Mouse (Mus musculus): ENCODE measurements around the gene Plekha4.
A peak's percentile ranks its signal among the peaks of the same experiment; 100 is the strongest.
"Not testable (repeated sequence)": the region's sequence is repeated elsewhere in the genome, so short reads cannot be mapped to it uniquely, and the experiment has no call there.

Plekha4 gene

DNA sequence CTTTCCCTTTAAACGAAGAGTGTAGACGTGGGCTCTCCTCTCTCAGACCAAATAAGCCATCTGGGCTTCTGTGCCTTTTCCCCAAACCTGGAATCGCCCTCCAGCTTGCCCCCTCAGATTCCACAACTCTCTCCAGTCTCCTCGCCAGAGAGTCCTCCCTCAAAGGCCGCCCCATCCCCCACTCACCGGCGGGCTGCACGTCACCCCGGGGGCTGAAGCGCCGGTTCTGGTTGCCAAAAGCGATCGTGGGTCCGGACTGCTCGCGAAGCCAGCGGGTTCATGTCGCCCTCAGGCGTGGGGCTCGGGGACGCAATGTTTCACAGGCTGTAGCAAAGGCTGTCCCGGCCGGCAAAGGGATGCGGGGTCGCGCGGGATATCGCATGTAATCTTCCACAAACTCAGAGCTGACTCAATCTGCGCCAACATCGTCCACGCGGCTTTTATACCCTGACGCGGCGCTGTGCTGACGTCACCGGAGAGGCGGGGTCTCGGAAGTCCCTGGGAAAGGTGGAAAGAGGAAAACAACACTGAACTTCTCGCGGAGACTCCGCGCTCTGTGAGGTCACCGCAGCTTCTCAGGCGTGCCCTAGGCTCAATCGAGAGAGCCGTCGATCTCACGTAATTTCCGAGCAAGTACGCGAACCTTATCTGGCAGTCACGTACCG lies at the start of gene Plekha4, which contains the start of gene Ppp1r15a:
Plekha4 (plus strand) TSS at position 522 of the 665 bp plus-strand sequence.
Ppp1r15a (minus strand) TSS at position 460 of the 665 bp plus-strand sequence.
- DNase-seq, result peak; percentile 97 to 98

DNA sequence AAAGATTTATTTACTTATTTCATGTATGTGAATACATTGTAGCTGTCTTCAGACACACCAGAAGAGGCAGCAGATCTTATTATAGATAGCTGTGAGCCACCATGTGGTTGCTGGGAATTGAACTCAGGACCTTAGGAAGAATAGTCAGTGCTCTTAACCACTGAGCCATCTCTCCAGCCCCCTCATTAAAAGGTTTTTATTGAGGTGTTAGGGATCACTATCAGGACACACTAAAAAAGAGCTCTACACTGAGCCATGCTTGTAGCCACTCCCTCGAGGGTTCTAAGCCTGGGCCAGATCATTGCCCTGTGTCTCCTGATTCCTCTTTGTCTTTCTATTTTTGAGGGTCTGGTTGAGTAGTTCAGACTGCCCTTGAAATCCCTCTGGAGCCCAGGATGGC lies 49.7 kb upstream of the Plekha4 start:
- no peak for DNase-seq

DNA sequence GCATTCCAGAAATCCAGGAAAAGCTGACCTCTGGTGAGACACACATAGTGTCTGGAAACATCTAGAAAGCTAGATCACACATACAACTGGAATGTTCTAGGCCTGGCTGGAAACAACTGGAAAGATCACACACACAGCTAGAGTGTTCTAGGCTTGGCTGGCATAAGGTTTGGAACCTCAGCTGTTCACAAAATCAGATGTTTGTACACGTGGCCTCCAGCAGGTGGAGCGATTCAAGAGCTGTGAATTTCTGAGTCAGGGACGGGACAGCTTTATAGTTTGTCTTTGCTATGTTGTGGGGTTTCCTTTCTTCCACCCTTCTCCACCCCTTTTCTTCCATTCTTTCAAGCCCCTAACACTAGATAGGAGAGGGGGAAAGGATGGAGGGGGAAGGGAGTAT lies 49.1 kb upstream of the Plekha4 start:
- peak; percentile 79 to 80 for DNase-seq

DNA sequence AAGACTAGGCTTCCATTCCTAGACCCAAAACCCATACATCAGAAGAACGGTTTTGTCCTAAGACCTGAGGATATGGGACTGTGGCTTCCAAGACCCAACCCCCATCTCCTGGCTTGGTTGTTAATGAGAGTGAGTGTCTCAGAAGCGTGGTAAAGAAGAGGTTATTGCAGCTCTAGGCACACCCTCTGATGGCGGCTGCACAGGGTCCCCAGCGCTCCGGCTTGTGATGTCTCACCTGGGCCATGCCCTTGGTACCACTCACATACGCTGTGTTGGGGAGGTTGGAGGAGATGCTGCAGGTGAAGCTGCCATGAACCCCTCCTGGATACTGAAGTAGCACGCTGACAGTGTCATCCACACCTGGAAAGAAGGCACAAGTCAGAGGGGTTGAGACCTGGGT lies 47.4 kb upstream of the Plekha4 start:
- DNase-seq, result no peak

DNA sequence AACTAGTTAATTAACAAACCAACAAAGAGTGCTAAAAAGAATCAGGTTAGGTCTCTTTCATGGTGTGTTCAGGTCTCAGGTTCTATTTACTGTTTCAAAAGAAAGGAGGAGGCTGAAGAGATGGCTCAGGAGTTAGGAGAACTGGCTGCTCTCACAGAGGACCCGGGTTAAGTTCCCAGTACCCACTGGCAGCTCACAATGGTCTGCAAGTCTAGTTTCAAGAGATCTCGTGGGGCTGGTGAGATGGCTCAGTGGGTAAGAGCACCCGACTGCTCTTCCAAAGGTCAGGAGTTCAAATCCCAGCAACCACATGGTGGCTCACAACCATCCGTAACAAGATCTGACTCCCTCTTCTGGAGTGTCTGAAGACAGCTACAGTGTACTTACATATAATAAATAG lies 45.8 kb upstream of the Plekha4 start:
- DNase-seq, result not testable (repeated sequence)

DNA sequence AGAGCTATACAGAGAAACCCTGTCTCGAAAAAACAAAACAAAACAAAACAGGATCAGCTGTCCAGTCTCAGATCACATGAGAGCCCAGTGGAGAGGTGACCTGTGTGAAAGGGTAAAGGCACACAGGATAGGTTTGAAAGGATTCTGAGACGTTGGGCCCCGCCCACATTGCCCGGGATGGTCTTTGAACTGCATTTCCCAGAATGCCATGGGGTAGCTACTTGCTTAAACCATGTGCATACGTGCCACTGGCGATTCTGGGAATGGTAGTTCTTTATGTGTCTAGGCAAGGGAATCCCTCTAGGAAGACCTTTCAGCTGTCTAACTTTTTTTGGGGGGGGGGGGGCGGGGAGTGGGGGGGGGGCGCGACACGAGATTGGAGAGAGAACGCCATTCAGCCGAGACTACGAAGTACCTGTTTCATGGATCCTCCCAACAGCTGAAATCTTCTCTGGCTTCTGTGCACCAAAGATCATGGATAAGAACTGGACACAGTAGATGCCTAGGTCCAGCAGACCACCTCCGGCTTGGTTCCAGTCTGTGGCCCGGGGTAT lies 44.7 kb upstream of the Plekha4 start, which contains the start of gene Tulp2:
Tulp2 (plus strand) TSS at position 504 of the 554 bp plus-strand sequence.
- DNase-seq, result peak; percentile 79

DNA sequence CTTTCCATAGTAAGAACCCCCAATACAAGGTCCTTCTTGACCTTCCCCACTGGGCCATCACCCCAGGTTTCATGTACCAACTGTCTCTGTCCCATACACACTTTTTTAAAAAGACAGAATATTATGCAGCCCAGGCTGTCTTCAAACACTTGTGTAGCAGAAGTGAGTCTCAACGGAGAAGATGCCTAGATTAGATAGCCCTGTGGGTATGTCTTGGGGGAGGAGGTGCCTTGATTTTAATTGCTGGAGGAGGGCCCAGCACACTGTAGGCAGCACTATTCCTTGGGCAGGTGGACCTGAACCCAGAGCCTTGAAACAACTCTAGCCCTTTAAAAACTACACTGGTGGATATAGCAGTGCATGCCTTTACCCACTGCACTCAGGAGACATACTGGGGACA lies 44.0 kb upstream of the Plekha4 start:
- DNase-seq, result no peak

DNA sequence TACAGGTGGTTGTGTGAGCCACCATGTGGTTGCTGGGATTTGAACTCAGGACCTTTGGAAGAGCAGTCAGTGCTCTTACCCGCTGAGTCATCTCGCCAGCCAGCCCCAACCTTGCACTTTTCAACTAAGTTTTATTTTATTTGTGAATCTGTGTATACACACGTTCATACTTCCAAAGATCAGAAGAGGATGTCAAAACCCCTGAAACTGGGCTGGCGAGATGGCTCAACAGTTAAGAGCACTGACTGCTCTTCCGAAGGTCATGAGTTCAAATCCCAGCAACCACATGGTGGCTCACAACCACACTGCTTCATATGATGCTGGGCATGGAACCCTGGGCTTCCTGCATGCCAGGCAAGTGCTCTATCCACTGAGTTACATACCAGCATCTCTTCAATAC lies 41.1 kb upstream of the Plekha4 start:
- DNase-seq, result not testable (repeated sequence)

DNA sequence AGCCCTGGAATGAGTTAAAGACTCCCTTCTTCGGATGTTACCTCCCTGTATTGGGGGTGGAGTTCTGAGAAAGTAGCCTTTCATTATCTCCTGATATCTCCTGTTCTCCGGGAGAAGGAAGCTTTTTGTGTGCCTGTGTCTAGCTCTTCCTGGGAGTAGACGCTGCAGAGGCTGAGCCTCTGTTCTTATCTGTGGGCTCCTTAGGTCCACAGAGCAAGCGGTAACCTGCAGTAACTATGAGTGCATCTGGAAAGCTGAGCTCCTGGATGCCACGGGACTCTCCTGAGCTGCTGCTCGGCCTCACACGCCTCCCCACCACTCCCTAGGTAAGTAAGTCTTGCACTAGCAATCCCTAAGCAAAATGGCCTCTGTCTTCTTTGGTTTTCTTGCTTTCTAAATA lies 40.0 kb upstream of the Plekha4 start:
- DNase-seq, result no peak

DNA sequence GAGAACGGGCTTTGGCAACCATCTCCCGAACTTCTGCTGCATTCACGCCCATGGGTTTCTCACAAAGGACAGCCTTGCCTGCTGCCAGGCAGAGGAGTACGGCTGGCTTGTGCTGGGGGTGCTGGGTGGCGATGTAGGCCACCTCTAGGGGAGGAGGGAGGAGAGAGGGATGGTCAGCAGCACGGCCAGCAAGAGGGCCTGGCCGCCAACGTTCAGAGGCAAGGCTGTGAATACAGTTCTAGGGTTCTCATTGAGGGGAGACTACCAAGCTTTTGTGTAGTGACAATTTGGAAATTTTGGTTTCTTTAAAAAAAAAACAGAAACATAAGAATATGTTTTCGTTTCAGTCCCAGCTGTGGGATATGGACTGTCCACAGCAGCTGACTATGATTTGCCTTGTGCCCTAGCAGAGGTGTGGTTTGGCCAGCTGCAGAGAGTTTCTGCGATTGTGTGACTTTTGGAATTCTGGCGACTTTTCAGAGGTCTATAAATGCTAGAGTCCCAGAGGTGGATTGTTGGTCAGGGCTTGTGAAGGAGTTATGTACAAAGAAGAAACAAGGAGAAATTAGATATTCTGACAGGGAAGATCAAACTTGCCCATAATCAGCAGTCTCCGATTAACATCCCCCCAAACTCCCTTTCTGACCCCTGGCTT lies 39.2 kb upstream of the Plekha4 start, which contains the start of gene Gm45808:
Gm45808 (minus strand) TSS at position 51 of the 655 bp plus-strand sequence.
- DNase-seq, result no peak

DNA sequence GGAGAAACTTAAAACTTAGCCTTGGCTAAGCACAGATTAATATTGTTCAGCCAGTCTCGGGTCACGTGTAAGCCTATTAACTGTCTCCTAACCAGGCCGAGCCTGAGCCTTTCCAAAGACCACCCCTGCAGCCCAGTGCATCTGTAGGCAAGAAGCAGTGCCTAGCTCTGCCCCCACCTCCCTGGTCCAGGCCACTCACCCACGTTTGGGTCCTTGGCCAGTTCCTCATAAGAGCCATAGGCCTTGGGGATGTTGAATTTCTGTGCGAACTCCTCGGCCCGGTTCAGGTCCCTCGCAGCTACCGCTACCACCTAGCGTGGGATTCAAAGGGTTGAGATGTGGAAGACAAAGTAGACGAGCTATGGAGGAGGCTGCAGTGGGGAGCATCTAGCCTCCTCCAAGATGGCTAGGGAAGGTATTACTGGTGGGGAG lies 38.3 kb upstream of the Plekha4 start:
- peak in 1 of 2 experiments; percentile 30 for DNase-seq

DNA sequence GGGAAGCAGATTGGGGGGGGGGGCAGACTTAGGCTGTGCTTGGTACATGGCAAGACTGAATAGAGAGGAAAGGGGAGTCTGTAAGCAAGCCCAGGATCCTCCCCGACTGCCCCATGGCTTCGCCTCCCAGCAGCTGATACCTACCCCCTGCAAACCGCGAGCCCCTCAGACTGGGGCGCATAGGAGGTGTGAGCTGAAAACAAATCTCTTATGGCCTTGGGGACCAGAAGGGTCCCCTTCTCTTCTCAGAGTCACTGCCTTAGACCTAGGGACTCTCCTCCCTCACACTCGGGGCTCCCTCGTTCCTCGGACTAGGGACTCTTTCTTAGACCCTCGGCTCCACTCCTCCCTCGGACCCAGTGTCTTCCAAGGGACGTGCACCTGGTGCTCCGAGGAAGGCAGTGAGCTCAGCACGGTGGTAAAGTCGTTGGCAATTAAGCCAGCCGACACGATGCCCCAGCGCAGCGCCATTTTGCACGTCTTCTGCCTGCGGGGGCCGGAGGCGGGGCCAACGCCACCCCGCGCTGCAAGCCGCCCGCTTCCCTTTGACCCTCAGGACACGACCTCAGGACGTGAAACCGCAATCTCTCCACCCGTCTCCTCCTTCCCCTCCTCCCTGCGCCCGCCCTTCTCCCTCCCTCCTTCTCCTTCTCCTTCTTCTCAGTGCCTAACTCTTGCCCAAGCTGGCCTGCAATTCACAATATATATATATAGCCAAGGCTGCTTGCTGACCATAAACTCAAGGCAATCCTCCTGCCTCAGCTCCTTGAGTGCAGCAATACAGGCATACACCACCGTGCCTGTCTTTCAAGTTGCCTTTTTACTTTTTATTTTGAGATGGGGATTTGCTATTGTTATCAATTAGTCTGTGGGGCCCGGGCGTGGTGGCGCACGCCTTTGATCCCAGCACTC lies 37.6 kb upstream of the Plekha4 start, which contains the start of gene Dhdh:
Dhdh (minus strand) TSS at position 513 of the 912 bp plus-strand sequence.
- DNase-seq, result peak; percentile 70 to 73

DNA sequence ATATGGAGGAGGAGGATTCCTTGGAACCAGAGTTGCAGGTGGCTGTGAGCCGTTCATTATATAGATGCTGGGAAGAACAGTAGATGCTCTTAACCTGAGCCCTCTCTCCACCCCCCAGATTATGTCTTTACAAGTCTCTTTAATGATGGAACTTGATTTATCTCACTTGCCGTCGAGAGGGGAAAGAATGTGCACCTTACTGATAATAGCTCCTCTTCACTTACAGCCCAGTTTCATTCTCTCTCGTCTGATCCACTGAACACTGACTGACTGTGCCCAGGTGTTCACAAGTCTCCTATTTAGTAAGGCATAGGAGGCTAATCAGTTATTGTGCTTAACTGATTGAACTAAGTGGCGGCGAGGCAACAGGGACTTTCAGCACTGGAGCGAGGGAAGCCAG lies 36.6 kb upstream of the Plekha4 start:
- no peak for DNase-seq

DNA sequence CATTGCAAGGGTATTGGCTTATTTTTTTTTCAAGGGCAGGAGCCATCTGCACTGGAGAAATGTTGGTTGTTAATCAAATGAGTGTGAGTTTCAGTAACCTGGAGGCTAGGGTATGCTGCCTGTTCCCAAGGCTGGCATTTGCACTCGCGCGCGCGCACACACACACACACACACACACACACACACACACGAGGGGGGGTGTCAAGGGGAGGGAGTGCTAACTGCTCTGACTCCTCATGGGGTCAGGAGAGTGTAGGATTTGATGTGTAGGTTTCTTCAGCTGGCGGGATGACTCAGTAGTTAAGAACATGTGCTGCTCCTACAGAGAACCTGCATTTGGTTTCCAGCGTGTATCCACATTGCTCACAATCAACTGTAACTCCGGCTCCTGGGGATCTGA lies 35.3 kb upstream of the Plekha4 start:
- DNase-seq, result no peak

DNA sequence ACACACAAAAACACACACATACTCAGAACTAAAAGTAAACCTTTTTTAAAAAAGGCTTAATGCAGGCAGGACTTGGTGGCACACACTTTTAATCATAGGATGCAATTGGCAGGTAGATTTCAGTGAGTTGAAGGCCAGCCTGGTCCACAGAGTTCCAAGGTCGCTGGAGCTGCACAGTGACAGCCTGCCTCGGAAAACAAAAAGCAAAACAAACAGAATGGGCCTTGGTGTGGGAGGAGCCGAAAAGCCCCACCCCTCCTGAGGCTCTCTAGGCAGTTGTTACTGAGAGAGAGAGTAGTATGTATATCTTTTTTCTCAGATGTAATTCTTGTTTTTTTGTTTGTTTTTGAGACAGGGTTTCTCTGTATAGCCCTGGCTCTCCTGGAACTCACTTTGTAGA lies 34.9 kb upstream of the Plekha4 start:
- peak in 1 of 2 experiments; percentile 30 for DNase-seq

DNA sequence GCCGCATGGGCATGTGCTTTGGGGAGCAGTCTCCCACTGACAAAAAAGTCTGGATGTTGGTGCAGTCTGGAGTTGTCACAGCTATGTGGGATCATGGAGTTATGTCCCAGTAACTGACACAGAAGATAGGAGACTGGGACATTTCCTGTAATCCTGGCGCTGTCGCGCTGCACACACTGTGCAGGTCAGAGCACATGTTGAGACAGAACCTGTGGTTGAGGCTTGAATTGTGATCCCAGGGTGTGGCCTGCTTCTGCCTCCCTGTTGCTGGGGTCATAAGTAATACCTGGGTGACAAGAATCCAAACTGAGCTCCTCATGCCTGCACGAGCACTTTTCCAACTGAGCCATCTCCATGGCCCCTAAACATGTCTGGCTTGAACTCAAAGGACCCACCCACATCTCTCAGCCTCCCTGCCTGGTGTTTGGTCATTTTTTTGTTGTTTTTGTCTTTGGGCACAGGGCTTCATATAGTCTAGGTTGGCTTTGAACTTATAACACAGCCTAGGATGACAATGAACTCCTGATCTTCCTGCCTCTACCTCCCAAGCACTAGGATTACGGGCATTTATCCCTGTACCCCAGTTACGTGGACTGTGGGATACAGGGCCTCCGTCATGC lies 33.8 kb upstream of the Plekha4 start:
- peak in 1 of 2 experiments; percentile 39 for DNase-seq

DNA sequence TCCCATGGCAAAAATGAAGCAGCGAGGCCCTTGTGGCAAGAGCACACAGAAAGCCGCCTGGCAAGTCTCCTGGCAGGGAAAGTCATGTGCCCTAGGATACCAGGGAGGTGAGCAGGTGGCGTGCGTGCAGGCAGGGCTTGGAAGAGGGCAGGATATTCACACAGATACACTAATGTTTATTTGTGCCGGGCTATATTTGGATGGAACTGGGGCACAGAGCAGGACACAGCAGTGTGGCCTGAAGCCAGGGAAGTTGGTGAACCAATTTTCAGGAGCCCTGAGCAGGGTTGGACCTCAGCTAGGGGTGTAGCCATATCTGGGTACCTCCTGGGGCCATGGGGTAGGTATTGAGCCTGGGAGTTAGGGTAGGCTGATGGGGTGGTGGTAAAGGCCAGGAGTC lies 33.2 kb upstream of the Plekha4 start:
- DNase-seq, result peak; percentile 80 to 81

DNA sequence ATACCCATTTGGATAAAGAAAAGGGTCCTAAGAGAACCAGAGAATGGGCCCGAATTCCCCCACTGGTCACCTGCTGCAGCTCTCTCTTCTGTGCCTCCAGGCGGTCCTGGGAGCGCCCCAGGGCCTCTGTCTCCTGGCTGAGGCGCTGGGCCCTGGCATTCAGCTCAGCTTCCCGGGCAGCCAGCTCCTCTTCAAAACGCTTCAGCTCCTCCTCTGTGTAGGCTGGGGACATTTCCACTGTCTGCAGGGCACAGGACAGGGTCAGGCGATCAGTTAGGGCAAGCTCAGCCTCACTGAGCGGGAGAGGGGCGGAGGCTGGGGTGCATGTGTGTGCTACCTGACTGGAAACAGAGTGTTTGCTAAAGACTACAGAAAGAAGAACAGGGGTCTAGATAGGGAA lies 31.6 kb upstream of the Plekha4 start:
- no peak for DNase-seq

DNA sequence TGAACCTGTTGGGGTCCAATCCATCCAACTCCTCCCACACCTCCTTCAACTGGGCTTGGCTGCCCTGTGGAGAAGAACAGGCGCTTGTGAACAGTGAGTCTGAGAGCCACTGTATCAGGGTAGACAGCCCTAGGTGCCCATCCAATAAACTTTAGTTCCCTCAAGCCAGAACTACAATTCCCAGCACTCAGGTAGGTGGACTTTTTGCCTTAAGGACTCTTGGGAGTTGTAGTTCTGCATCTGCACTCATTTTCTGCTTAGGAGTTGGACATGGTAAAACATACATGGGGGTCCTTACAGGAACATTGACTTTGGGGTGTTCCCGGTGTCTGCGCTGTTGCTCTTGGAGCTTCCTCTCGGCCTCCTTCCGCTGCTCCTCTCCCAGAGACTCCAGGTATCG lies 27.7 kb upstream of the Plekha4 start:
- DNase-seq, result no peak

DNA sequence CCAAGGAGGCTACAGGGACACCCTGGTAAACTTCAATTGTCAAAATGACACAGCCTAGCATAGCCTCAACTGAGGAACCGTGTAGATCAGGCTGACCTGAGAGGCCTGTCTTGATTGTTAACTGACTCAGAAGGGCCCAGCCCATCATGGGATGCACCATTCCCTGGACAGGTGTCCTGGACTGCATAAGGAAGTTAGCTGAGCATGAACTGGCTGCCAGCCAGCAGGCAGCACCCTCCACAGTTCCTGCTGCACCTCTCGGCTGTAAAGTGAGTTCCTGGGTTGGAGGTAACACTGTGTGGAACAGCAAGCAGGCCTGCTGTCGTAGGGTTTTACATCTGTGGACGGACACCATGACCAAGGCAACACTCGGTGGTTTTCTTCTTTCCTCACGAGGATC lies 18.5 kb upstream of the Plekha4 start:
- DNase-seq, result no peak

DNA sequence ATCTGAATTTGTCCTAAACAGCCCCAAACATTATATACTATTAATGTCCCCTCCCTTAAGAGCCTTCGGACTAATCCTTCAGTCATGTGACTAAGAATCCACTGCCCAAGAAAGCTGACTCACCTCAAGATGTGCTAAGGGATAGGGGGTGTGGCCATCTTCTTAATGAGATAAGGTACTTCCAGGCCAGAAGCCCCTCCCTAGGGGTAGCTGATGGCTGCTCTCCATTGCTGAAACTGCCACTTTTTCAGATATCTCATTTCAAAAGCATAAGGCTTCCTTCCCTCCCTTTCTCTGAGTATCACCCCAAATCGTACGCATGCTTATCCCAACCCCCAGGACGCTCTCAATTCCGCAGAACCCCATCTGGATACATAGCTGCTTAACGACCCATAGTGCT lies 17.6 kb upstream of the Plekha4 start:
- no peak for DNase-seq

DNA sequence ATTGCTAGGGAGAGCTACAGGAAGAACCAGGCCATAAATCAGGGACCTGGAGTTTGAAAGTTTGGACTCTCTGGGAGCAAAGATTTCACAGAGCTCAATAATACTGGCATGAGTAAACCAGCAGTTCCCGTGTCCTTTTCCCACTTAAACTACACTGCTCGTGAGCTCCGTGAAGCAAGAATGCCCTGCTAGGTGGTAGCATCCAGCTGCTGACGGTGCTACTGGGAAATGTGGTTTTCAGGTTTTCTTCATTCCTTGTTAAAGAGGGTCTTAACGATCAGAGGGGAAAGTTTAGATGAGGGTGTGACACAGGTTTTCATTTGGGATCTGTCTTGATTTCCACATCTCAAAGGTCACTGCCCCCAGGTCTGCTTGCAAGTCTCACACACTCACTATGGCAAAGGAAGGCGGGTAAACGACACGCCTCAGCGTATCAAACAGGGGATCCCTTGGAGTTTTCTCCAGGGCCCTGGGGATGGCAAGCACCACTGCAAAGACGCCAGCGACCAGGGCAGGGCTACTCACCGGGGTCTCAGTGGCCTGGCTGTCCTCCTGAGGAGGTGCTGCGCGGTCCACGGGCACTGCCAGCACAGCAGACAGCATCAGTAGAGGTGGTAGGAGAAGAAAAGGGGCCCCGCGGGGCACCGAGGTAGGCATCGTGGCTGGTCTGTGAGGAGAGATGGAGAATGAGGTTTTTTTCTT lies 16.8 kb upstream of the Plekha4 start:
- DNase-seq, result peak in 1 of 2 experiments; percentile 32
